Mouse (Mus musculus): Measurements from ENCODE around the gene Il5. TPM values are rescaled to one million over a fixed set of nuclear protein-coding genes. Genes with fewer than 3 reads are reported as not detected.
A peak's percentile ranks its signal among the peaks of the same experiment; 100 is the strongest.

The Il5 gene
- polyA plus RNA-seq, 1 experiment from 2014 or later, result not detected

DNA sequence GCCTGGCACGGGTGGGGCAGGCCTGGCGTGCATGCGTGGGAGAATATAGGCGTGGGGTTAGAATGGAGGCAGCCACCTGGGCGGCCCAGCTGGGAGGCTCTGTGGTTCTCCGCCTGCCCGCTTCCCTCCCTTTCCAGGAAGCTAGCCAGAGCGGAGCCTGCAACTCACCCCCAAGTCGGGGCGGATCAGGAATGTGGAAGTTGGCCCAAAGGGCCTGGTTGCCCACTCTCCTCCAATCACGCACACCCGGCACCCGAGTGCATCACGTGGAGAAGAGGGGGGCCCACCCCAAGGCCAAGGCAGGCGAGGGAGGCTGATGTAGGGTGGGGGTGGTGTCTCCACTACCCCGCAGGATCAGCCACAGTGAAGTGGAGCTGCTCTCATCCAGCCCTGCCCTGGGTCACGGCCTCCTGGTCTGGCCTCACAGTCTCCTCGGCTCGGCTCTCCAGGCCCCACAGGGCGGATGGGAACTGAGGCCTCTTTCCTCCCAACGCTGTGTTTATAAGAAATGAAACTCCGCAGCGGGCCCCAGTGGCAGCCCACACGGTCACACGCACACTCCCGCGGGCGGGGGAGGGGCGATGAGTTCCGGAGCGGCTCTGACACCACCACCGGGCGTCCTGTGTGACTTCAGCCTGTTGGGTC, 43.0 kb downstream of the Il5 start:
- no peaks in the 10 kb centered on the region for H3K36me3 ChIP-seq
- H3K27me3 ChIP-seq (replicated peaks), result peaks cover 51% of the 10 kb centered on the region
- H3K4me1 ChIP-seq, result peaks cover 14% of the 10 kb centered on the region
- H3K9me3 ChIP-seq, result no peaks in the 10 kb centered on the region
- H3K4me3 ChIP-seq, result peak overlapping the region; percentile 31
- peak overlapping the region; percentile 78 for H3K4me2 ChIP-seq (replicated peaks)
- 4% methylated on average over 33 of the region's 33 CpGs for WGBS
- peak overlapping the region; percentile 41 for H3K9ac ChIP-seq
- peak; percentile 73 for ATAC-seq (ENCODE audit: low FRiP score, low read depth)
- H3K27ac ChIP-seq, result no peak overlapping the region

DNA sequence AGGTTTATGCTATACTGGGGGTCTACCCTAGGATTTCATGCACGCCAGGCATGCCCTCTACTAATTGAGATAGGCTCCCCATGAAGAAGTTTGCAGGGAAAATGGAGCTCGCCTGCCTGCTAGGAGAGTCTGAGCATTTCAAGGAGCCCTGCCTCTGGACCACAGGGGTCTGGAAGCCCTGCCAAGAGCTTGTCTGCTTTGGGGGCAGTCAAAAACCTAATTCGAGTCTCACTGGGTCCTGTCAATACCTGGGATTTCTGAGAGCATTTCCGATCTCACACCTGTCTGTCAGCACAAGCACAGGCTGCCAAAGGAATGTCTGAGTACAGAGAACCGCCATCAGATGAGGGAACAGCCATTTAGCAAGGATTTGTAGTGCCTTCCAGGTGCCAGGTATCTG, 44.0 kb downstream of the Il5 start:
- Histone ChIP-seq H3K36me3 (no peaks in the 10 kb centered on the region), H3K9me3 (no peaks in the 10 kb centered on the region), H3K4me3 (no peak overlapping the region), H3K27ac (no peak overlapping the region), H3K27me3 (replicated peaks) (peaks cover 47% of the 10 kb centered on the region), H3K4me2 (replicated peaks) (no peak overlapping the region), H3K9ac (no peak overlapping the region), H3K4me1 (peaks cover 18% of the 10 kb centered on the region)
- WGBS, result 59% methylated on average over 5 of the region's 5 CpGs
- ATAC-seq (ENCODE audit: low FRiP score, low read depth), result no peak

DNA sequence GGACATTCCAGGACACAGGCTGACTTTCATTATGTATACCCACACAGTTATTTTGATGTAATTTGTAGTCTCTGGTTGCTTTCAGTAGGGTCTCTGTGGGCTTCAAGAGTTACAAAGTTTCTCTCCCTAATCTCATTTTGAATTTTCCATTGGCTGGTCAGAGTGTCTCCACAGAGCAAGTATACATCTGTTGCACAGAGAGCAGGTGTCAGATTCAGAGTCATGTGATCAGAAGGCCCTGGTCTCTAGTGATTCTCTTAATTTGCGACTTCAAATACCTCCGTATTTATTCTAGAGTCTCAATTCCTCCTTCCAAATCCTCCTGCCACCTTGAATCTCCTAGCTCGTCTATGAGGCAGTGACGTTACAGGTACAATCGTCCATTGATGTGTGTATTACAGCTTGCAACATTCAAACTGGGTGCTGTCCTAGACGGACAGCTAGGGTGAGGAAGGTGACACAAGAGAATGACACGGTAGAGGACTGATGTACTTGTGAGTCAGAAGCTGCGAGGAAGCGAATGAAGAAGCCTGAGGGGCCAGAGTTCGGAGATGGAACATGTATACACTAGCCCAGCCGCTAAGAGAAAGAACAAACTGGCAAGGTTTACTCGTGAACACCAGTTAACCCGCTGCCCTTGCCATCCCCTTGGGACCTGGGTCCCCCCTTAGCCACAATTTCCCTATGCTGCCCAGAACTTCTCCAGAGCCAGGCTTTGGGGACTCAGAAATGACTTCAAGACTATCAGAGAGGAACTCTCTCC, 48.0 kb downstream of the Il5 start:
- Histone ChIP-seq H3K9me3 (no peaks in the 10 kb centered on the region), H3K36me3 (no peaks in the 10 kb centered on the region), H3K4me3 (no peak overlapping the region), H3K27ac (no peak overlapping the region), H3K4me1 (peaks cover 12% of the 10 kb centered on the region), H3K27me3 (replicated peaks) (peaks cover 19% of the 10 kb centered on the region), H3K4me2 (replicated peaks) (no peak overlapping the region), H3K9ac (no peak overlapping the region)
- no peak for ATAC-seq (ENCODE audit: low FRiP score, low read depth)
- WGBS, result 80% methylated on average over 13 of the region's 13 CpGs

DNA sequence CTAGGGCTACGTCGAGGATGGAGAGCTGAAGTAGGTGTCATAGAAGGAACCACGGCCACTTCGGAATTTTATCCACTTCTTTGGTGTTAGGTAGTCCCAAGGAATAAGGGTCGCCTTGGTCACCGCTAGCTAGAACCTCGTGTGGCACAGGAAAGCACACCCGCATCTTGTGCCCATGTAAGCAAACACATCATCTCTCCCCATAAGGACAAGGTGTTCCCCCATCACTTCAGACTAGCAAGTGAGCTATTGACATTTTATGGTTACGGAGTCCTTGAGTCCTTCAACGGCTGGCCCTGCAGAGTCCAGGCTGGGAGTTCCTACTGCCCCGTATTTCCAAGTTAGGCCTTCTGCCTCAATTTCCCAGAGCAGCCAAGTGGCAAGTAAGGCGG, 48.6 kb downstream of the Il5 start:
- Histone ChIP-seq H3K9ac (no peak overlapping the region), H3K4me2 (replicated peaks) (peak overlapping the region; percentile 97), H3K27ac (no peak overlapping the region), H3K9me3 (no peaks in the 10 kb centered on the region), H3K4me1 (peaks cover 7% of the 10 kb centered on the region; the same call in 1 of the 2 replicates), H3K27me3 (replicated peaks) (peaks cover 19% of the 10 kb centered on the region), H3K36me3 (no peaks in the 10 kb centered on the region), H3K4me3 (peak overlapping the region; percentile 70)
- no peak for ATAC-seq (ENCODE audit: low FRiP score, low read depth)
- 53% methylated on average over 12 of the region's 12 CpGs for WGBS

DNA sequence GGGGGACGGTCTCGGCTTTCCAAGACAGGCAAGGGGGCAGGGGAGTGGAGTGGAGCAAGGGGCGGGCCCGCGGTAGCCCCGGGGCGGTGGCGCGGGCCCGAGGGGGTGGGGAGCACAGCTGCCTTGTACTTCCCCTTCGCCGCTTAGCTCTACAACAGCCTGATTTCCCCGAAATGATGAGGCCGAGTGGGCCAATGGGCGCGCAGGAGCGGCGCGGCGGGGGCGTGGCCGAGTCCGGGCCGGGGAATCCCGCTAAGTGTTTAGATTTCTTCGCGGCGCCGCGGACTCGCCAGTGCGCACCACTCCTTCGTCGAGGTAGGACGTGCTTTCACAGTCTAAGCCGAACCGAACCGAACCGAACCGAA, 49.1 kb downstream of the Il5 start, which contains the start of gene Irf1:
Gene Irf1 (plus strand): TSS at position 255 of the 365 bp plus-strand sequence.
- 2% methylated on average over 39 of the region's 40 CpGs for WGBS
- ATAC-seq (ENCODE audit: low FRiP score, low read depth), result peak; percentile 96
- no peaks in the 10 kb centered on the region for H3K9me3 ChIP-seq
- peak within 1 kb of the TSS; percentile 70 for H3K9ac ChIP-seq
- peaks cover 7% of the 10 kb centered on the region; the same call in 1 of the 2 replicates for H3K4me1 ChIP-seq
- no peak within 1 kb of the TSS for H3K27ac ChIP-seq
- peaks cover 19% of the 10 kb centered on the region for H3K27me3 ChIP-seq (replicated peaks)
- H3K4me3 ChIP-seq, result peak within 1 kb of the TSS; percentile 70
- no peaks in the 10 kb centered on the region for H3K36me3 ChIP-seq
- peak within 1 kb of the TSS; percentile 97 for H3K4me2 ChIP-seq (replicated peaks)

DNA sequence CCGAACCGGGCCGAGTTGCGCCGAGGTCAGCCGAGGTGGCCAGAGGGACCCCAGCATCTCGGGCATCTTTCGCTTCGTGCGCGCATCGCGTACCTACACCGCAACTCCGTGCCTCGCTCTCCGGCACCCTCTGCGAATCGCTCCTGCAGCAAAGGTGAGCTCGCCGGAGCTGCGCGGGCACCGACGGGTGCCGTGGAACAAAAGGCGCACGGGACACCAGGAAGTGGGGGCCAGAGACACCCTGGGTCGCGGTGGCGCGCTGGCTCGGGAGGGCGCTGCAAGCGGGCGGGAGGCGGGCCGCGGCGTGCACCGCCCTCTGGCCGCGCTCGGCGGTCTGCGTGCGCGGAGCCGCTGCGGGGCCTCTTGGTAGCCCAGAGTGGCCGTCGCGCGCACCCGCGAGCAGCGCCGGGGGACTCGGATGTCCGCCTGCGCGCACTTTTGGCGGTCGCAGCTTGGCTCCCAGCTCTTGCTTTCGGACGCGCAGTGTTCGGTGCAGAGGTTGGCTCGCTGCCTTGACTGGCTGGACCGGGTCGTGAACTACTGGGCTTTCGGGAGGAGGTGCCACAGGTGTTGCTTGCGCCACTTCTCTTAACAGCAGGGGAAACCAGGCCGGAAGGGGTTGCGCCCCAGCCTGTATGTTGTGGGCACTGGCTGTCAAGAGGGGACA, 49.7 kb downstream of the Il5 start:
- peak overlapping the region; percentile 70 for H3K9ac ChIP-seq
- H3K27me3 ChIP-seq (replicated peaks), result peaks cover 19% of the 10 kb centered on the region
- peak overlapping the region; percentile 97 for H3K4me2 ChIP-seq (replicated peaks)
- no peaks in the 10 kb centered on the region for H3K36me3 ChIP-seq
- H3K4me1 ChIP-seq, result peaks cover 7% of the 10 kb centered on the region; the same call in 1 of the 2 replicates
- peak overlapping the region; percentile 70 for H3K4me3 ChIP-seq
- ATAC-seq (ENCODE audit: low FRiP score, low read depth), result peak; percentile 83
- no peaks in the 10 kb centered on the region for H3K9me3 ChIP-seq
- H3K27ac ChIP-seq, result no peak overlapping the region
- under 1% methylated on average over 75 of the region's 75 CpGs for WGBS

DNA sequence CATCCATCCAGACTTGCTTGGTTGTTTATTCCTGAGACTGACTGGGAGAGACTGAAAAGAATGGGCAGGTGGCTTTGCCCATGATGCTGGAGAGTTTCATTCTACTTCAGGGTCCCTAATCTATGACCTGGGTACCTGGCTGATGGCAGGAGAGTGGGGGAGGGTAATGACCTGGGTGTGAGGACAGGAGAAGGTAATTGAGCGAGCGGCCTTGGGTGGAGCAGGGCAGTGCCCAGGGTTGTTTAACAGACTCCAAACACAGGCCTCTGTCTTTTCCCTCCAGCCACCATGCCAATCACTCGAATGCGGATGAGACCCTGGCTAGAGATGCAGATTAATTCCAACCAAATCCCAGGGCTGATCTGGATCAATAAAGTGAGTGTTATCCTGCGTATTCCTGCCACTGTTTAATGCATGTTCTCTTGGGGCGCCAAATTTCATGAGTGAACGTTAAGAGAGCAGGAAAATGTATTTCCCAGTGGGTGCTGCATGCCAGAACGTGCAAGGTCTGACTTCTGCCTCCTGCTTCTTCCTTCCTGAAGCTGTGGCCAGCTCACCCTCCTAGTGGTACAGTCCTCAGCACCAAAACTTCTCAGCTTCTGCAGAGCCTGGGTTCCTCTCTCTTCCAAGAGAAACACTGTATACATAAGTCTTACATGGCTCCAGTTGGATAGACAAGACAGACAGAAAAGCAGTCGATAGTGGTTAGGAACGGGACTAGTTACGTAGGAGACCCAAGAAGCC, 50.6 kb downstream of the Il5 start:
- no peak overlapping the region for H3K27ac ChIP-seq
- peaks cover 16% of the 10 kb centered on the region for H3K27me3 ChIP-seq (replicated peaks)
- H3K4me3 ChIP-seq, result no peak overlapping the region
- no peaks in the 10 kb centered on the region for H3K9me3 ChIP-seq
- no peak overlapping the region for H3K9ac ChIP-seq
- H3K4me1 ChIP-seq, result peaks cover 7% of the 10 kb centered on the region; the same call in 1 of the 2 replicates
- no peaks in the 10 kb centered on the region for H3K36me3 ChIP-seq
- 85% methylated on average over 11 of the region's 11 CpGs for WGBS
- no peak for ATAC-seq (ENCODE audit: low FRiP score, low read depth)
- H3K4me2 ChIP-seq (replicated peaks), result peak overlapping the region; percentile 97

DNA sequence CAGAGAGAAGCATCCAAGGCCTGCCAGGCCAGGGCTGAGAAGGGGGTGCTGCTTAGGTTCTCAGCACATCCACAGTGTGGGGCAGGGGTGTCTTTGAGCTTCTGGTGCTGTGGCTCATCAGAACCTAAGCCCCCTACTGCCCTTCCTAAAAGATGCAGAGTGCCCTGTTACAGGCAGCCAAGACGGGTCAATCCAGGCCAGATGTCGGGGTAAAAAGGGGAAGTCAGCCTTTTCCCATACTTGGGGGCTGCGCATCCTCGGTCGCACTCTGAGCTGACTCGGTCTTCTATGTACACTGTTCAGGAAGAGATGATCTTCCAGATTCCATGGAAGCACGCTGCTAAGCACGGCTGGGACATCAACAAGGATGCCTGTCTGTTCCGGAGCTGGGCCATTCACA, 51.9 kb downstream of the Il5 start:
- Histone ChIP-seq H3K27me3 (replicated peaks) (peaks cover 16% of the 10 kb centered on the region), H3K4me2 (replicated peaks) (no peak overlapping the region), H3K4me3 (no peak overlapping the region), H3K27ac (no peak overlapping the region), H3K36me3 (no peaks in the 10 kb centered on the region), H3K4me1 (peaks cover 7% of the 10 kb centered on the region; the same call in 1 of the 2 replicates), H3K9me3 (no peaks in the 10 kb centered on the region), H3K9ac (no peak overlapping the region)
- ATAC-seq (ENCODE audit: low FRiP score, low read depth), result no peak
- 82% methylated on average over 9 of the region's 9 CpGs for WGBS

DNA sequence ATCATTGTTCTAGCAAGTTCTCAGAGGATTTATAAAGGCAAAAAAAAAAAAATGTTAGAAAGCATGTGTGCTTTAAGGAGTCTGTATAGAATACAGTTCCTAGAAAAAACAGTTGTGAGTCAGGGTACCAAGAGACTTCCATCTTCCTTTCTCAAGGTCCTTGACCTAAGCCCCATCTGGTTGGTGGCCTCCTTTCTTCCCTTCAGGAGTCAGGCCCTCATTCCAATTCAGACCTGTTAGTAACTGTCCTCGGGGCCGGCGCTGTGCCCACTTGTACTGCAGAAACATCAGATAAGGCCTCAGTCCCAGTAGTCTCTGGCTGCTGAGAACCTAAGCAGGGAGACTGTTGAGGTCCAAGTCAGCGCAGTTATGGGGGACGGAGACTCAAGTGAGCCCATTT, 52.5 kb downstream of the Il5 start, which contains the start of gene Gm17334:
Gene Gm17334 (minus strand): TSS at position 101 of the 400 bp plus-strand sequence.
- no peaks in the 10 kb centered on the region for H3K36me3 ChIP-seq
- H3K27ac ChIP-seq, result no peak within 1 kb of the TSS
- 93% methylated on average over 5 of the region's 5 CpGs for WGBS
- no peaks in the 10 kb centered on the region for H3K9me3 ChIP-seq
- no peak within 1 kb of the TSS for H3K4me3 ChIP-seq
- peaks cover 16% of the 10 kb centered on the region for H3K27me3 ChIP-seq (replicated peaks)
- H3K4me1 ChIP-seq, result peaks cover 7% of the 10 kb centered on the region; the same call in 1 of the 2 replicates
- H3K4me2 ChIP-seq (replicated peaks), result no peak within 1 kb of the TSS
- no peak within 1 kb of the TSS for H3K9ac ChIP-seq
- no peak for ATAC-seq (ENCODE audit: low FRiP score, low read depth)

DNA sequence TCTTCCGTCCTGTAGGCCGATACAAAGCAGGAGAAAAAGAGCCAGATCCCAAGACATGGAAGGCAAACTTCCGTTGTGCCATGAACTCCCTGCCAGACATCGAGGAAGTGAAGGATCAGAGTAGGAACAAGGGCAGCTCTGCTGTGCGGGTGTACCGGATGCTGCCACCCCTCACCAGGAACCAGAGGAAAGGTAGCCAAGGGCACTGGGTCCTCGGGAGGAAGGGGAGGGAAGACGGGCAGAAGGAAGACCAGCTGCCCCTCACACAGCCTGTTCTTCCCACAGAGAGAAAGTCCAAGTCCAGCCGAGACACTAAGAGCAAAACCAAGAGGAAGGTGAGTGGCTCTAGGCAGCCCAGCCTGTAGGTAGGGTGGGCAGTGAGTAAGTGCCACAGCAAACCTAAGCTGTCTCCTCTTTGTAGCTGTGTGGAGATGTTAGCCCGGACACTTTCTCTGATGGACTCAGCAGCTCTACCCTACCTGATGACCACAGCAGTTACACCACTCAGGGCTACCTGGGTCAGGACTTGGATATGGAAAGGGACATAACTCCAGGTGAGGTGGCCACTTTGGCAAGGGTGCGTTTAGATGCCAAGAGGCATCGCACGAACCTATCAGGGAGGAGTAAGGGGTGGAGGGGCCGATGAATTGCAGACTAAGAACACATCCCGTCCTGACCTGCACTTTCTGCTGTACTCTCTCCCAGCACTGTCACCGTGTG, 53.2 kb downstream of the Il5 start:
- peaks cover 7% of the 10 kb centered on the region; the same call in 1 of the 2 replicates for H3K4me1 ChIP-seq
- WGBS, result 92% methylated on average over 16 of the region's 16 CpGs
- no peak overlapping the region for H3K4me2 ChIP-seq (replicated peaks)
- peaks cover 11% of the 10 kb centered on the region for H3K27me3 ChIP-seq (replicated peaks)
- no peaks in the 10 kb centered on the region for H3K9me3 ChIP-seq
- no peak overlapping the region for H3K9ac ChIP-seq
- no peak for ATAC-seq (ENCODE audit: low FRiP score, low read depth)
- H3K4me3 ChIP-seq, result no peak overlapping the region
- H3K36me3 ChIP-seq, result no peaks in the 10 kb centered on the region
- H3K27ac ChIP-seq, result no peak overlapping the region
